Mouse (Mus musculus) kidney, embryonic 15.5 days (tissue): ENCODE data around the gene Lamb1. TPM values are rescaled to one million over a fixed set of nuclear protein-coding genes. Genes with fewer than 3 reads are reported as not detected.
A peak's percentile ranks its signal among the peaks of the same experiment; 100 is the strongest.

Experiments
- ATAC-seq: fragments of 200-750 bp; cut with Nextera tagmentation; replicated peaks from 2 replicates; pipeline ENCODE4 v1.8.0; 2017; ENCODE audit warnings: moderate TSS enrichment; ENCODE audit not compliant: low FRiP score
- H3K27ac ChIP-seq: fragments of 300-500 bp; sonication (generic); 2 replicates; pipeline ENCODE4 v1.5.1; 2015; ENCODE audit warnings: mild to moderate bottlenecking, inconsistent platforms
- H3K27me3 ChIP-seq: fragments of 300-500 bp; sonication (generic); 2 replicates; pipeline ENCODE4 v1.6.1; 2015; ENCODE audit warnings: inconsistent platforms
- H3K36me3 ChIP-seq: fragments of 300-500 bp; sonication (generic); 2 replicates; pipeline ENCODE4 v1.6.1; 2015; ENCODE audit warnings: inconsistent platforms
- H3K4me1 ChIP-seq: fragments of 300-500 bp; sonication (generic); 2 replicates; pipeline ENCODE4 v1.6.1; 2015; ENCODE audit warnings: inconsistent platforms
- H3K4me2 ChIP-seq: fragments of 300-500 bp; sonication (generic); 2 replicates; pipeline ENCODE4 v1.6.1; 2015; ENCODE audit warnings: moderate library complexity, mild to moderate bottlenecking, inconsistent platforms
- H3K4me3 ChIP-seq: fragments of 300-500 bp; sonication (generic); replicated peaks from 2 replicates; pipeline ENCODE4 v1.5.1; 2015; ENCODE audit warnings: mild to moderate bottlenecking, inconsistent platforms
- H3K9ac ChIP-seq: fragments of 300-500 bp; sonication (generic); 2 replicates; pipeline ENCODE4 v1.6.1; 2015; ENCODE audit warnings: mild to moderate bottlenecking, inconsistent platforms
- H3K9me3 ChIP-seq: fragments of 300-500 bp; sonication (generic); replicated peaks from 2 replicates; pipeline ENCODE4 v1.6.1; 2016; ENCODE audit warnings: inconsistent platforms
- WGBS: fragments of 180-500 bp; shearing (Covaris S2); methylation state at CpG from one replicate; pipeline ENCODE4 v1.1.7; 2015; ENCODE audit warnings: mixed read lengths; 5-methylcytosine and 5-hydroxymethylcytosine counted together
- polyA plus RNA-seq: library from polyadenylated mRNA; unstranded; fragments of >200 nt; fragmentation: Nextera tagmentation; extraction: Ambion mirVana; gene quantifications from 2 replicates; pipeline ENCODE4 v1.2.1, GENCODE M21; 2015

Lamb1 gene
- polyA plus RNA-seq, 1 experiment from 2014 or later: 144 TPM

DNA sequence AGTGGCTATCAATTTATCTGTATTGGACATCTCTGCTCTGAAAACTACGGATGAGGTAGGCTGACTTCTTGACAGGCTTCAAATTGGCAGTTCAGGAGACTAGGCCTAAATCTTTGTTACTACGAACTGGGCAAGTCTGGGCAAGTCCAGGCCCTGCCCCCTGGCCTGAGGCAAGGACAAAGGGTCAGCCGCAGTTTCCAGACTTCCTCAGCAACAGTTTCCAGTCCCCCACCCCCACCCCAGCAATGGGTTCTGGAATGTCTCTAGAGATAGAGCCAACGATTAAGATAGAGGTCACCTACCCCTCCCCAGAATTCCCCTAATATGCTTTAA, 110.2 kb downstream of the Lamb1 start:
- H3K27me3 ChIP-seq: no peaks in the 10 kb centered on the region
- no peaks in the 10 kb centered on the region for H3K9me3 ChIP-seq
- H3K36me3 ChIP-seq: no peaks in the 10 kb centered on the region
- no peak overlapping the region for H3K4me2 ChIP-seq
- WGBS: 75% methylated on average over 4 of the region's 4 CpGs
- H3K27ac ChIP-seq: no peak overlapping the region
- H3K4me1 ChIP-seq: peaks cover 16% of the 10 kb centered on the region
- H3K4me3 ChIP-seq: no peak overlapping the region
- H3K9ac ChIP-seq: no peak overlapping the region
- ATAC-seq: no peak

DNA sequence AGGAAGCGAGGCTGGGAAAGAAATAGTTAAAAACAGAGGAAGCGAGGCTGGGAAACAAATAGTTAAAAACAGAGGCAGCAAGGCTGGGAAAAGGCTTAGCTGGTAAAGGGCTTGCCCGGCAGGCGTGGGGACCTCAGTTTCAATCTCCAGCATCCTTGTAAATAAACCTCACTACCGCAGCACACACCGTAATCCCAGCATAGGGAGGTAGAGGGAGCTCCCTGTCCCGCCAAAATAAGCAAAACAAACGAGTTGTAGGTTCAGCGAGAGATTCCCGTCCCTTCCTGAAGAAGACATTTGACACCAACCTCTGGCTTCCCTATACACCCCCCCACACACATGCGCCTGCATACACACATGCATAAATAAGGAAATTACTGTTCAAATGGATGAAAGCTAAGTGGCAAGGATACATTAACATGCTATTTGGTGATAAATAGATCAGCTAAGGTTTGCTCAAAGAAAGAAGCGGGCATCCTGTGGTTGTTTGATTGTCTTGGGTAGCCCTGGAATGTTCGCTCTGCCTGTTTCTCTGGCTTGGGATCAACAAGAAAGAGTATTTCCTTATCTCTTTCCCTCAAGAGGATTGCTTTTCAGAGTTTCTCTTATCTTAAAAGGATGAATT, 111.4 kb downstream of the Lamb1 start:
- peaks cover 16% of the 10 kb centered on the region for H3K4me1 ChIP-seq
- H3K36me3 ChIP-seq: no peaks in the 10 kb centered on the region
- H3K9ac ChIP-seq: 0 out of 2 replicates have a peak overlapping the region, but pooled peaks have one; percentile 21
- peak; percentile 64 for ATAC-seq
- H3K27me3 ChIP-seq: no peaks in the 10 kb centered on the region
- H3K4me2 ChIP-seq: peak overlapping the region; percentile 62
- peak overlapping the region; percentile 36 for H3K4me3 ChIP-seq
- H3K27ac ChIP-seq: 0 out of 2 replicates have a peak overlapping the region, but pooled peaks have one; percentile 16
- H3K9me3 ChIP-seq: no peaks in the 10 kb centered on the region
- whole genome bisulfite sequencing: 6% methylated on average over 13 of the region's 13 CpGs

DNA sequence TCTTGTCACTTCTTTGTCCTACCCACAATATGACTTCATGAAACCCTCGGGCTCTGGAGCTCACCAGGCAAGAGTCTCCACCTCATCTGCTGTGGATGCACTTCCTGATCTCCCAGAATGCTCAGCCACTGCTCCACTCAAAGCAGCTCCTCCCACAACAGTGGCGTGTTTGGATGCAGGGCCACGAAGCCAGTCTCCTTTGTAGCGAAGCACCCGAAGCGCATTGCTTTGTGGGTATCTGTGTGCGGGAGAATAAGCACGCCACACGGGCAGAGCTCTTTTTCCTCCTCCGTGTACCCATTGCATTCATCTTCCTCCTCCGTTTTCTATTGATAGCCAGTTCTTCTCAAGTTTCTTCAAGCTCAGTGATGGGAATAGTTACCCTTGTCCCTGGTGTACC, 112.2 kb downstream of the Lamb1 start:
- 76% methylated on average over 11 of the region's 11 CpGs for WGBS
- H3K4me1 ChIP-seq: peaks cover 16% of the 10 kb centered on the region
- peak; percentile 40; the same call in 1 of the 2 replicates for ATAC-seq

More for the DNA sequence above, 112.2 kb downstream of the Lamb1 start:
- no peak overlapping the region for H3K27ac ChIP-seq
- peak overlapping the region; percentile 62 for H3K4me2 ChIP-seq
- H3K9ac ChIP-seq: no peak overlapping the region
- H3K9me3 ChIP-seq: no peaks in the 10 kb centered on the region
- no peaks in the 10 kb centered on the region for H3K36me3 ChIP-seq
- H3K4me3 ChIP-seq: peak overlapping the region; percentile 36; the same call in 1 of the 2 replicates
- H3K27me3 ChIP-seq: no peaks in the 10 kb centered on the region

Other genes starting within 250 kb of the Lamb1 start
- 4.7 and 4.9 TPM in 2 replicates for gene Fam110c, start 191.4 kb upstream of the Lamb1 start, polyA plus RNA-seq
- not detected in 2 replicates for gene Gm6993, start 24.5 kb upstream of the Lamb1 start, polyA plus RNA-seq
- gene Dld, start 86.2 kb downstream of the Lamb1 start, polyA plus RNA-seq: 144 and 151 TPM in 2 replicates
- 0.05 TPM in 1 of 2 replicates, not detected in the other for gene Slc26a3, start 125.6 kb downstream of the Lamb1 start, polyA plus RNA-seq
- gene Cbll1, start 234.4 kb downstream of the Lamb1 start, polyA plus RNA-seq: 14.8 and 15.3 TPM in 2 replicates